Mouse (Mus musculus) hindbrain, embryonic 10.5 days (tissue): ENCODE data around the gene Arhgef15. TPM values are rescaled to one million over a fixed set of nuclear protein-coding genes. Genes with fewer than 3 reads are reported as not detected.

ENCODE experiments used
- DNase-seq: peaks from one replicate; pipeline ENCODE4 v3.0.0-alpha.2; 2017; ENCODE audit warnings: low spot score
- H3K27ac ChIP-seq: fragments of 300-500 bp; sonication (generic); 2 replicates; pipeline ENCODE4 v1.5.1; 2016; ENCODE audit warnings: mild to moderate bottlenecking, moderate library complexity
- H3K27me3 ChIP-seq: fragments of 300-500 bp; sonication (generic); 2 replicates; pipeline ENCODE4 v1.6.1; 2016; ENCODE audit warnings: mild to moderate bottlenecking; ENCODE audit not compliant: poor library complexity, insufficient read depth, severe bottlenecking
- H3K36me3 ChIP-seq: fragments of 300-500 bp; sonication (generic); 2 replicates; pipeline ENCODE4 v1.6.1; 2016; ENCODE audit warnings: mild to moderate bottlenecking, moderate library complexity
- H3K4me1 ChIP-seq: fragments of 300-500 bp; sonication (generic); replicated peaks from 2 replicates; pipeline ENCODE4 v1.6.1; 2016; ENCODE audit warnings: mild to moderate bottlenecking
- H3K4me3 ChIP-seq: fragments of 300-500 bp; sonication (generic); 2 replicates; pipeline ENCODE4 v1.5.1; 2016; ENCODE audit warnings: mild to moderate bottlenecking, moderate library complexity
- H3K9me3 ChIP-seq: fragments of 300-500 bp; sonication (generic); 2 replicates; pipeline ENCODE4 v1.6.1; 2016; ENCODE audit warnings: mild to moderate bottlenecking, moderate library complexity
- WGBS: fragments of 180-500 bp; shearing (Covaris S2); methylation state at CpG from one replicate; pipeline ENCODE4 v1.1.7; 2016; 5-methylcytosine and 5-hydroxymethylcytosine counted together
- polyA plus RNA-seq: library from polyadenylated mRNA; unstranded; fragments of >200 nt; fragmentation: Nextera tagmentation; extraction: Ambion mirVana; gene quantifications from 2 replicates; pipeline ENCODE4 v1.2.1, GENCODE M21; 2016

Gene Arhgef15
- polyA plus RNA-seq, 1 experiment from 2014 or later: 8.6 TPM

DNA sequence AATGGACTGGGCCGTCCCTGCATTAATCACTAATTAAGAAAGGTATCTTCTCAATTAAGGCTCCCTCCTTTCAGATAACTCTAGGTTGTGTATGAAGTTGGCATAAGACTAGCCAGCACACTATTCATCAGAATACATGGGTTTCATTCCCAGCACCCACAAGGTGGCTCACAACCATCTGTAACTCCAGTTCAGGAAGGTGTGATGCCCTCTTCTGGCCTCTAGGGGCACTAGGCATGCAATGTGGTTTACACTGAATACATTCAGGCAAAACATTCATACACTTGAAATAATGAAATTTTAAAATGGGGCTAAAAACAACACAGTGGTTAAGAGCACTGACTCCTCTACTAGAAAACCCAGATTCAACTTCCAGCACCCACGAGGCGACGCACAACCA, 60.2 kb downstream of the Arhgef15 start:
- Histone ChIP-seq H3K27ac (no peak overlapping the region), H3K27me3 (peaks cover 4% of the 10 kb centered on the region; the same call in 1 of the 2 replicates), H3K4me3 (no peak overlapping the region), H3K4me1 (peaks cover 6% of the 10 kb centered on the region), H3K9me3 (no peaks in the 10 kb centered on the region), H3K36me3 (no peaks in the 10 kb centered on the region)
- no peak for DNase-seq
- WGBS: 45% methylated on average over 4 of the region's 4 CpGs

DNA sequence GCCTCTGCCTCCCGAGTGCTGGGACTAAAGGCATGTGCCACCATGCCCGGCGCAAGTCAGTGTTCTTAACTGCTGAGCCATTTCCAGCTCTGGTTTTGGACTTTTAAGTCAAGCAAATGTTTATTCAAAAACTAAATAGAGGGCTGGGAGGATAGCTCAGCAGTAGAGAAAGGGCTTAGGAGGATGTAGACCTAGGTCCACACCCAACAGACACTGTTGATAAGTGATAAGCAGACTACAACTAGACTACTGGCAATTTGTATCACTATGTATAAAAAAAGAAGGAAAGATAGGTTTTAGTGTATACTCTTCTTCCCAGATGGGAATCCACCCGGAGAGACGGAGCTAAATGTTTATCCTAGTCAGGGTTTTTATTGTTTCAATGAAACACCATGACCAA, 61.0 kb downstream of the Arhgef15 start:
- Histone ChIP-seq H3K4me3 (no peak overlapping the region), H3K27me3 (peaks cover 4% of the 10 kb centered on the region; the same call in 1 of the 2 replicates), H3K36me3 (no peaks in the 10 kb centered on the region), H3K27ac (no peak overlapping the region), H3K4me1 (peaks cover 6% of the 10 kb centered on the region), H3K9me3 (no peaks in the 10 kb centered on the region)
- no peak for DNase-seq
- 94% methylated on average over 5 of the region's 5 CpGs for WGBS

DNA sequence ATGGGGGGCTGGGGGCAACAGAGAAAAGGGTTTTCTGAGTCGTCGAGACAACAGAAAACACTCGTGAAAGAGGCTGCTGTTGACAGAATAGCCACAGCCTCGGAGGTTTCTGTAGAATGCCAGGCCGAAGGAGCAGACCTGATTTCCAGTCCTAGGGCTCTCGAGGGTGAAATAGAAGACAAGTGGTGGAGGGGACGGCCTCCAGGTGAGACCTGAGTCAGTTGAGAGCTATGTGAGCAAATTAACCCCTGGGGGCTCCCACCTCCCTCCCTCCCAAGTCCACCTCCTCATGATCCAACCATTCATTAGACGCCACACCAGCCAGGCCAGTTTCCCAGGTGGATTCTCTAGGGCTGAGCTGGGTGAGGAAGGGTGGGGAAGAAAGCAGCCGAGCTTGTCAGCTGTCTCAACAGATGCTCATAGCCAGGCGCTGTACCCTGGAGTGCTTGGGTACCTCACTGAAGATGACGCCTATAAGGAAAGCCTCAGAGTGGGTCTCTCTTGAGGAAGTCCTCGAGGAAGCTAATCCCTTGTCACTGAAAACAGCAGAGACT, 63.3 kb downstream of the Arhgef15 start:
- Histone ChIP-seq H3K27ac (no peak overlapping the region; the same call in 1 of the 2 replicates), H3K27me3 (no peaks in the 10 kb centered on the region), H3K36me3 (no peaks in the 10 kb centered on the region), H3K4me3 (no peak overlapping the region), H3K9me3 (no peaks in the 10 kb centered on the region), H3K4me1 (no peaks in the 10 kb centered on the region; the same call in 1 of the 2 replicates)
- DNase-seq: no peak
- 74% methylated on average over 12 of the region's 12 CpGs for WGBS

Other genes starting within 250 kb of the Arhgef15 start
- 56.3 and 57.7 TPM in 2 replicates for gene Ndel1, start 85.6 kb downstream of the Arhgef15 start, polyA plus RNA-seq
- 0.07 TPM in 1 of 2 replicates, not detected in the other for gene Rnf222, start 68.9 kb downstream of the Arhgef15 start, polyA plus RNA-seq
- 904 and 972 TPM in 2 replicates for gene Rpl26, start 55.9 kb downstream of the Arhgef15 start, polyA plus RNA-seq
- gene Odf4, start 30.4 kb downstream of the Arhgef15 start, polyA plus RNA-seq: not detected in 2 replicates
- gene Slc25a35, start 10.7 kb upstream of the Arhgef15 start, polyA plus RNA-seq: 2.0 and 2.5 TPM in 2 replicates
- gene Rangrf, start 17.7 kb upstream of the Arhgef15 start, polyA plus RNA-seq: 69.7 and 78.1 TPM in 2 replicates
- gene Pfas, start 51.0 kb upstream of the Arhgef15 start, polyA plus RNA-seq: 40.6 and 57.3 TPM in 2 replicates
- gene Ctc1, start 58.4 kb upstream of the Arhgef15 start, polyA plus RNA-seq: 89.8 and 90.9 TPM in 2 replicates
- 184 and 228 TPM in 2 replicates for gene Aurkb, start 88.2 kb upstream of the Arhgef15 start, polyA plus RNA-seq
- gene Borcs6, start 102.2 kb upstream of the Arhgef15 start, polyA plus RNA-seq: 8.5 and 12.6 TPM in 2 replicates
- gene Tmem107, start 113.3 kb upstream of the Arhgef15 start, polyA plus RNA-seq: 56.6 and 57.6 TPM in 2 replicates
- 67.1 and 108 TPM in 2 replicates for gene Vamp2, start 131.0 kb upstream of the Arhgef15 start, polyA plus RNA-seq
- 7.8 and 9.8 TPM in 2 replicates for gene Per1, start 137.7 kb upstream of the Arhgef15 start, polyA plus RNA-seq
- gene Hes7, start 162.9 kb upstream of the Arhgef15 start, polyA plus RNA-seq: 0.14 and 0.48 TPM in 2 replicates
- 0.13 TPM in 1 of 2 replicates, not detected in the other for gene 9130213A22Rik, start 165.1 kb upstream of the Arhgef15 start, polyA plus RNA-seq
- gene Aloxe3, start 168.4 kb upstream of the Arhgef15 start, polyA plus RNA-seq: 0.22 TPM in 1 of 2 replicates, not detected in the other
- not detected in 2 replicates for gene Alox12b, start 199.5 kb upstream of the Arhgef15 start, polyA plus RNA-seq
- 0.10 TPM in 1 of 2 replicates, not detected in the other for gene Alox8, start 240.4 kb upstream of the Arhgef15 start, polyA plus RNA-seq